Mouse (Mus musculus) natural killer cell, adult 2 months (primary cell): ENCODE results near the gene Homer3.

Experiments used
- DNase-seq, 2 experiments: peaks; one replicate each; pipeline ENCODE4 v3.0.0; 2022; ENCODE audit warnings: low spot score in 2 of 2

The Homer3 gene

DNA sequence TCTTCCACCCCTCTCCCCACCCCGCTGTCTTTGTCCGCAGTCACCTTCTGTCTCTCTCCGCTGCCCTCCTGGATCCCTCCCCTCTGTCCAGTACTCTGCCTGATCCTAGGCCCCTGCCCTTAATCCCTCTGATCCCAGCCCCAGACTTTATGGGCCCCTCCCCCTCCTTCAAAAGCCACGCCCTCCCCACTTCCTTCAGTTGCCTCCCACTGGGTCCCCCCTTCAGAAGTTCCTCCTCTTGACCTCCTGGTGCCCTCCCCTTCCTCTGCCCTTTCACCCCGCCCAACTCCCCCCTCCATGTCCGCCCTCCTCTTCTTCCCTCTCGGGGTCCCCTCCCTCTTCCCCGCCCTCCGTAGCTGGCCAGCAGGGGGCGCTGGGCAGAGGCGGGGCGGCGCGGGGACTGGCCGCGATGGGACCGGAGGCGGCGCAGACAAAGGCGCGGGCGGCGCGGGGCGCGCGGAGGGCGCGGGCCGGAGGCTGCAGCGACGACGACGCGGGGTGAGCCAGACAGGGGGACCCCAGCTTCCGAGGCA is at the start of gene Homer3:
Gene Homer3 (plus strand): TSS at position 225 of the 533 bp plus-strand sequence.
- peak; percentile 71 to 87 for DNase-seq

DNA sequence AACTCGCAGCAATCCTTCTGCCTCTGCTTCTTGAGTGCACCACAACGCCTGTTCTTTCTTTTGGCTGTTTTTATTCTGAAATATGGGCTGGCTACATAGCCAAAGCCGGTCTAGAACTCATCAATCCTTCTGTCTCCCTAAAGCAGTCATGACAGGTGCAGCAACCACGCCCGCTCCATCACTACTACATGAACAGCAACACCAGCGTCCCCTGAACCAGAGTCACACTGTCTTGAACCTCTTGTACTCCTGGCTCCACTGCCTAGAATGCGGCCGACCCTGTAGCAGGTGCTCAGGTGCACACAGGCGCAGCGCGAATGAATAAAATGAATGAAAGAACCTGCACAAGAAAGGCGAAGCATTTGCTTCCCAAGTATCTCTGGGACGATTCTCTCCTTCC is 49.0 kb upstream of the Homer3 start:
- no peak for DNase-seq

DNA sequence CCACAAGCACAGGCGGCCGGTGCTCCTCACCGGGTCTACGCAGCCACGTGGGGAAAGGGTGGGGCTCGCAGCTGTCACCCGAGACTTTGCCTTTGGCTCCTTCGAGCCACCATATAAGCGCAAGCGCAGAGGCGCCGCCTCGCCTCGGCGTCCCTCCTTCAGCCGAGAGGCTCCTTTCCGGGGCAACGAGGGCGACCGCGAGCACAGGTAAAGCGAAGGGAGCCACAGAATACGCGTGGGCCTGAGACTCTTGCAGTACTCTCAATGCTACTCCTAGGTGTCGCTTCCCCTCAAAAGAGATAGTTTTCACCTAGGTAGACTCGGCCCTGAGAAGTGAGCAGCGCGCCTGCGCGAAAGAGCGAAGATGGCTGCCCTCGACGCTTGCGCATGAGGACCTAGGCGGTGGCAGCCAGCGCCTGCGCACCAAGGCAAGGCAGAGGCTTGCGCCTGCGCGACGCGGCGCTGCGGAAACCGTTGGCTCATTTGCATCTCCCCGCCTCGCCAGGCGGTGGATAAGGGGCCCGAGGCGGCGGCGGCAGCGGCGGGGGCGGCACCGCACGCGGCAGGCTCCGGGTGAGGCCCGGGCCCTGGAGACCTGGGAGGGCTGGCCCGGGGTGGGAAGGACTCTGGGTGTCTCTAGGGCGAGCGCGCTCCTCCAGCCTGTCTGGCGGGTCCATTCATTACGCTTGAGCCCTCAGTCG is 48.4 kb upstream of the Homer3 start, which contains the start of the genes Sugp2 and Armc6:
Gene Sugp2 (plus strand): TSS at position 147 of the 701 bp plus-strand sequence.
Gene Armc6 (minus strand): TSS at position 387 of the 701 bp plus-strand sequence.
- DNase-seq = peak; percentile 96 to 97

DNA sequence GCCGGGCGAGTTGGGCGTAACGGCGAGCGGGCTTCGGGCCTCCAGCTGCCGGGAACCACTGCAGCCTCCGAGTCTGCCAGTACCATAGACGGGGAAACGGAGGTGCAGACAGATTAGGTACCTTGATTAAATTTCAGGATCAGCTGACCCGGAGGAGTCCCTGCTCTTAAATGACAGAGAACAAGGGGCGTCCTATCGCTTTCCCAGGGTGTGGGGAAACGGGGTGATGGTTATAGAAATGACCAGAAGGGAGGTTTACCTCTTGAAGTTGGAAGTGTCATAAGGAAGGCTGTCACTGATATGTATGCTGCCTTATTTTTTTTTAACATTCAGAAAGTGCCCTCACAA is 47.9 kb upstream of the Homer3 start:
- DNase-seq = no peak

DNA sequence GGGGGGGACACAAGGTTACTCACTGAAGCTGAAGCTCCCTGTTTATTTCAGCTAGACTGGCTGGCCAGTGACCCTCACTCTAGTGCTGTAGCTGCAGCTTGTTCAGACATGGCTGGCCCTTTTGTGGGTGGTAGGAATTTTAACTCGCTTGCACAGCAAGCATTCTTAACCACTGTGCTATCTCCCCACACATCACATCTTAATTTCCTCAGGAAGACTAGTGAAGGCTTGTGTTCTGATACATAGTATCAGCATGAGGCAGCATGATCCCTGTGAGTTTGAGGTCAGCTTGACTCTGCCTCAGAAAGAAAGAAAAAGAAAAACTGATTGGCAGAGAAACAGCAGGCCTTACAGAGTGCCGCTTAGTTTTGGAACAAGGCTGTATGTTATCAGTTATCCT is 44.8 kb upstream of the Homer3 start:
- no peak for DNase-seq

DNA sequence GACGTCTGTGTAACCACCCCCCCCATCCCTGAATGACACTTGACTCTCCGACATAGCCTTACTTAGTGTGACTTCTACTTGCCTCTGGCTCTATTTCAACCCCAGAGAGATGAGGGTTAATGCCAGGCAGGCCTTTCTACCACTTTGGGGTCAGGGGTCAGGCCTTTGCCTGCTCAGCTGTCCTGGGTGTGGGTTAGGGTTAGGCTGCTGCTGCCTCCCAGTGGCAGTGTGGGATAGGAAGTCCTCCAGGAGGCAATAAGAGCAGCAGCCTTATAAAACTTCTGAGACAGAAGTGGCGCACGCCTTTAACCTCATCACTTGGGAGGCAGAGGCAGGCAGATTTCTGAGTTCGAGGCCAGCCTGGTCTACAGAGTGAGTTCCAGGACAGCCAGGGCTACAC is 42.0 kb upstream of the Homer3 start:
- DNase-seq = no peak

DNA sequence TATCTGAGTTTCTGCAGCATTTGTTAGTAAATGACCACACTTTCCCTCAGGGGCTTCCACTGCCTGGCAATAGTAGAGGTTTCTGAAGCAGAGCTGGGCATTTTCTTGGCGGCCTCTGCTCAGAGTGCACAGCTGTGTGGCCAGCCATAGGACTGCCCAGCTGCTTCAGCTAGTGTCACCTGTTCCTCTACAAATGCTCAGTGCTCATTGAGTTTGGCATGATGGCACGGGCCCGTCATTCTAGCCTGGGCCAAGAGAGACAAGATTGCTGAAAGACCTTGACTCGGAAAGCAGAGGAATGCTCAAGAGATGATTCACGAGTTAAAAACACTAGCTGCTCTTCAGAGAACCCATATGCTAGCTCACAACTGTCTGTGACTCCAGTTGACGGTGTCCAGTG is 36.0 kb upstream of the Homer3 start:
- no peak for DNase-seq

DNA sequence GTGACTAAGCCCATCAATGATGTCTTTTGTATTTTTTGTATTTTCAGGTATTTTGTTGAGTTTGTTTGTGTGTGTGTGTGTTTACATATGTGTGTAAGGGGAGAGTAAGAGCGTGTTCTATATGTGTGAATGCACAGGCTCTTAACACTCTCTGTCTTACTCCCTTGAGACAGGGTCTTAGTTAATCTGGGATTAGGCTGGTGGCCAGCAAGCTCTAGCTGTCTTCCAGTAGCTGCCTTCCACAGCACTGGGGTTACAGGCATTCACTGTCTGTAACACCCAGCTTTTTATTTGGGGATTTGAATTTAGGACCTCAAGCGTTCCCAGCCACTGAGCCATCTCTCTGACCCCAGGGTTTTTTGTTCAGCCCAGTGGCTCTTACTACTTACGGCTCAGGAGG is 34.8 kb upstream of the Homer3 start:
- DNase-seq = no peak

DNA sequence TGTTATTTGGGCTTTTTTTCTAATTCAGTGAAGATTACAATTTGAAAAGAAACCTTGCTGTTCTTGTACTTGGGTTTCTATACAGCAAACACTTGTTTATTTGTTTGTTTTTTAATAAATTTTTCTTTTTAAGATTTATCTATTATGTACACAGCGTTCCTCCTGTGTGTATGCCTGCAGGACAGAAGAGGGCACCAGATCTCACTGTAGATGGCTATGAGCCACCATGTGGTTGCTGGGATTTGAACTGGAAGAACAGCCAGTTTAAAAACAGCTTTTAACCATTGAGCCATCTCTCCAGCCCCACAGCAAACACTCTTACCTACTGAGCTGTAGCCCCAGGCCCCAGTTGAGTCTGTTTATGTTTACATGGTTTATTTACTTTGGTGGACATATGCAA is 28.0 kb upstream of the Homer3 start:
- no peak for DNase-seq

DNA sequence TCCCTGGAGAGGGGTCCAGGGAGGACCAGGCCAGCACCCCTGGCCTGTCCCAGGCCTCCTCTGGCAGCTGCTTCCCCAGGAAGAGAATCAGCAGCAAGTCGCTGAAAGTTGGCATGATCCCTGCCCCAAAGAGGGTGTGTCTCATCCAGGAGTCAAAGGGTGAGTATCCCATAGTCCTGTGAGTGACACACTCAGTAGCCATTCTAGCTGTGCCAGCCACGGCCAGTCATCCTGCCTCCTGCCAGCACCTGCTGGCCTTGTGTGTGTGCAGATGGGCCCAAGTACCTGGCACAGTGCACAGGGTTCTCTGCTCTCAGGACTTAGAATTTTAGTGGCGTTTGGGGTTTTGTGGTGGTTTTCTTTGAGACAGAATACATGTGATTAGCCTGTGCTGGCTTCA is 25.2 kb upstream of the Homer3 start:
- no peak for DNase-seq

DNA sequence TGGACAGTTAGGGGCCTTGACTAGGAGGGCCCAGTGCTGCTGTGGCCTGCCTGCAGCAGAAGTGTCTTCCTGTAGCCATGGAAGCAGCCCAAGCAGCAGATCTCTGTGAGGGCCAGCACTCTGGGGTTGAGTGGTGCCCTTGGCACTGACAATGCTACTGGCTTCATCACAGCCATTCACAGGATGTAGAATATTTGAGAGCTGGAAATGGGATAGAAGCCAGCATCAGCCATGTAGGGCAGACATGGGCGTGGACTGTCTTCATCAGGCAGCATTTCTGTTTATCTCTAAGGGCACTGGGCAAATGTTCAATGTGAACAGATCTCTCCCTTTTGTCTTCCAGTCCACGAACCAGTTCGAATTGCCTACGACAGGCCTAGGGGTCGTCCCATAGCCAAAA is 24.0 kb upstream of the Homer3 start:
- DNase-seq = no peak

DNA sequence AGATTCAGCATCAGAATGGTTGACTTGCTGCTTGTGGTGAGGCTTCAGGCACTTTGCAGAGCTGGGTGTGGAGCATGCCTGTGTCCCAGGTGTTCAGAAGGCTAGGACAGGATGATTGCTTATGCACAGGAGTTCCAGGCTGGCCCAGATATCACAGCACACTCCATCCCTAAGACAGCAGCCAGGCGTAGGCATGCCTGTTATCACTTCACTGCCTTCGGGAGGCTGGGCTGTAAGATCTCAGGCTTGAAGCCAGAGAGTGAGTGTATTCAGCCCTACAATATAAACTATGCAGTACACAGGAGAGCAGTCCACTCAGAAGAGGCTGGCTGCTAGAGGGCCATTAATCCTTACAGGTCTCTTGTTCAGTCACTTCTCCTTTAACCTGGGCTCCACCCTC is 23.6 kb upstream of the Homer3 start:
- no peak for DNase-seq

DNA sequence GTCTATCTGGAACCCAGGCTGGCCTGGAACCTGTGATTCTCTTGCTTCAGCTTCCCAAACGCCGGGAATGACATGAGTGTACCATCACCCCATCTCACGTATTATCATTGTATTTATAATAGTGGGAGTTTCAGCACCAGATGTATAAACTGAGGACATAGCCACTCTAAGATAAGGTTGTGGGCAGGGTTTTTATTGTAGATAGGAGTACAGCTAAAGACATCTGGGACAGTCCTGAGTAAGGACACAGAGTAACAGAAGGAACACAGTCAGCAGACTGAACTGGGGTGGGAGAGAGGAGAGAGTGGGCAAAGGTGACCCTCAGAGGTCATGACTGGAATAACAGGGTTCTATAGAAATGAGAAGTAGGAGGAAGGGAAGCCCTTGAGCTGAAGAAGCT is 15.0 kb upstream of the Homer3 start:
- DNase-seq = no peak

DNA sequence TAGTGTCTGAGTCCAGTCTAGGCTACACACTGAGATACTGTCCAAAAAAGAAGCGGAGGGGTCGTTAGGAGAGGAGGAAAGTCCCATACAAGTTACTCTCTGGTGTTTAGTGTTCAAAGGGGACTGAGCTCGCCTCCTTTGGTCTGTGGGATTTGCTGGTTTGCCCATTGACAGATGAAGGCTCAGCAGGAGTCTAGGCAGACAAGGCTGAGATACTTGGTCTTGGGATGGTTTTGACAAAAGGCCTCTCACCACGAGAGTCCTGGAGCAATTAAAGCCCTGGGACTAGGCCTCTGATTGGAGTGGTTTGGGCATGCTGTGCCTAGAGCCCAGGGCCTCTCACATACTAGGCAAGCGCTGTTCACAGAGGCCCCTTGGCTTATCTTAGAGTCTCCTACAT is 14.3 kb upstream of the Homer3 start:
- no peak for DNase-seq

DNA sequence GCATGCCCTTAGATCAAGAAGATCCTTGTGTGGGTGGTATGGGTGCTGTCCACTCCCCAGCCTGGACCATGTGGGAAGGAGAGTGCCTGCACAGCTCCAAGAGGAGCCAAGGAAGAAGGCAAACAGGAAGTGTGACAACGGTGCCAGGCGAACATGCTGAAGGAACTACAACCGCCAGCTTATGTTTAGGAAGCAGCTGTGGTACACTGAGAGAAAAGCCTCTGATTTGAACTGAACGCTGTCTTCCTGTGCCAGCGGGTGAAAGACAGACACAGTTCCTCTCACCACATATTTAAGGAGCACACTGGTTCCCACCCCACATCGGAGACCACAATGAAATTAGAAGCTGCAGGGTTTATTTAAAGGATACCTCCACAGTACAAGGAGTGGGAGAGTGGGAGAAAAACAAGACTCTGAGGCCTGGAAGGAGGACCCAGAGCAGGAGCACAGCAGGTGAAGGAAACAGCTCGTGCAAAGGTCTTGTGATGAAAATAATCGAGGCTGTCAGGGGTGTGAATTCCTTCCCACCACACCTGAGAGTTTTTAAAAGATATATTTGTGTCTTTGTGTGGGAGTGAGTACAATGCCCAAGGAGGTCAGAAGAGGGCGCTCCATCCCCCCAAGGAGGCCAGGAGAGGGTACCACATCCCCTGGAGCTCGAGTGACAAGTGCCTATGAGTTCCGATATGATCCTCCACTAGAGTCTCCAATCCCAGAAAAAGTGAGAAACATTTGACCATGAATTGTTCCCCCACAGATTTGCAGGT is 13.6 kb upstream of the Homer3 start:
- no peak for DNase-seq

DNA sequence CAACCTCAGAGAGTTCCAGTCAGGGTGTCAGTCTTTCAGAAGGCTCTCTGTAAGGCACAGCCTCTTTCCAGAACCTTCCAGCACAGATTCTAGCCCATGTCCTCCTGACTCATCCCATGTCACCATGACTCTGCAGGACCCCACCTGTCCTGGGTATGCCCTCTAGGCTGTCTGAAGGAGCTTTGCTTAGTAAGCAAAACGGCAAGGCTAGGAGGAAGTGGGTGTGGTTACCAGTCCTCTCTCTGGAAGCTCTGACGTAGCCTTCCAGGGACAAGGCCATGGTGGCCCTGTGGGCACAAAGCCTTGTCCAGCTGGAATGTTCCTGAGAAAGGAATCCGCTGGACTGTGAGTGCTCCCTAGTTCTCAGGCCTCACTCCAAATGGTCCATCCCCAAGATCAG is 9.7 kb upstream of the Homer3 start:
- no peak for DNase-seq

DNA sequence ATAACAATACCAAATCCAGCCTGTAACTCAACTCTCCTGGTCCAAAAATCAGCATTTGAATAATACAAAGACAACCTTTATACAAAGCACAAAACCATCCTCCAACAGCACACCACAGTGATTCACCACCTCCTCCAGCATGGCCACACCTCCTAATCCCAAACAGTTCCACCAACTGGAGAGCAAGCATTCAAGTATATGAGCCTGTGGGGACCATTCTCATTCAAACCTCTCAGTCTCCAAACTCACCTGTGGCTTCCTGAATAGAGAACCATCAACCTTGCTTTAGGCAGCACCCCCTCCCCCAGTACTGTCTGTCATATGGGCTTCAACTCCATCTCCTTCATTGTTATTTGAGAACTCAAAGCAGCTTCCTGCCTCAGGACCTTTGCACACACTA is 8.3 kb upstream of the Homer3 start:
- no peak for DNase-seq

DNA sequence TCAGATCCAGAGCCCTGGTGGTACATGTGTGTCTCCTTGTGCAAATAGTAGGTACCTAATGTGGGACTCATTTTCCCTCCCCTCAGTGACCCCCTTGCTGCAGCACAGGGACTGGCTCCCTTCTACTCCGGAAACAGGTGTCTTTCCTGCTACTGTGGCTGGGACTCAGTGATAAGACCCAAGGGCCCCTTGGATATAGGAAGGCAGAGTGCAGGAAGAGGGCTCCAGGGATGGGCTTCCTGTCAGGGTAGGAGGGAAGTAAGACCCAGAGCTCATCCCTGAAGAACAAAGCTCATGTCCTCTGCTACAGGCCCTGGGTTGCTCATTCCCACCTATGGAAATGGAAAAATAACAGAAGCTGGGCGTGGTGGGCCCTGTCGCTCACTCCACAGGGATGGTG is 6.2 kb upstream of the Homer3 start:
- no peak for DNase-seq

DNA sequence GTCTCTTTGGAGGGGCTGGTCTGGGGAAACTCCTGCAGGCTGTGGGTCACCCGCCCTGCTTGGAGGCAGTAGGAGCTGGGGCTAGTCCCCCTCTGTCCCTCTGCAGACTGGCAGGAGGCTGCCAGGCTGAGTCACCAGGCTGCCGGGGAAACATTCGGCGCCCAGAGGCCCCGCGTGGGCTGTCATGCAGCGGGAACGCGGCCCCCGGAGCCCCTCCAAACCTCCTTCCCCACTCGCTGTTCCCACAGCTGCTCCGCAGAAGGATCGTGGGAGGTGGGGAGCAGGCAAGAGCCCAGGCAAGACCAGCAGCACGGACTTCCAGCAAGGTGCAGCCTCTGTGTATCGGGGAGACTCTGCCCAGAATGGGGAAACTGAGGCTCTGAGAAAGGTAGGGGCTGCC is 4.5 kb upstream of the Homer3 start:
- no peak for DNase-seq

DNA sequence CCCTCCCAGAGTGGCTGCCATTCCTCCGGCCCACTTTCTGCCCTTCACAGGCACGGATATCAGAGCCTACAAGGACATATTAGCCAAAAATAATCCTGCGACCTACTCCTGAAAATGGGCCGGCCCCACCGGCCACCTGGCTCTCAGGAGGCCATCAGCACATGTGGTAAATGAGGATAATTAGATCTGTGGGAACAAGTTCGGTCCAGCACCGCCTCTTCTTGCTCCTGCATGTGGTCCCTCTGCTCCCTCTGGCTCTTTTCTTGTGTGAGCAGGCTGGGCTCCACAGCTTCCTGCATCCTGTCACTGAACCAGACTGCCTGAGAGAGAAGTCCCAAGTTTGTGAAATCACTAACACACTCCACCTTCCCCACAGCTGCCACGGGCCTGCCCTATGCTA is 3.4 kb upstream of the Homer3 start:
- no peak for DNase-seq

DNA sequence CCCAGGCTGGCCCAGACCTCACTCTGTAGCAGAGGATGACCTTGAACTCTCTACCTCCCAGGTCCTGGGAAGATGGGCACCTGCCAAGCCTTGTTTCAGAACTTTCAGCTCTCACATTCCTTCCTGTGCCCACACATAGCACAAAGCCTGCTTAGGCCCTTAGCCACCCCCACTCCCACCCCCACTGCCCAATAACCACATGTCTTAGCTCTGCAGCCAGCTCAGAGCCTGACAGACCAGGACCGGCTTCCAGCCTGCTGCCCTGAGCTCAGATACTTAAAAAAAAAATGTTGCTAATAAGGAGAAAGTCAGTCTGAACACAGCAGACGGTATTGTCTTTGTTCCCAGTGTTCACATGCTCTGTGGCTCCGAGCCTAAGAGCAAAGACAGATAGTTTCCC is 1.6 kb upstream of the Homer3 start:
- DNase-seq = no peak

DNA sequence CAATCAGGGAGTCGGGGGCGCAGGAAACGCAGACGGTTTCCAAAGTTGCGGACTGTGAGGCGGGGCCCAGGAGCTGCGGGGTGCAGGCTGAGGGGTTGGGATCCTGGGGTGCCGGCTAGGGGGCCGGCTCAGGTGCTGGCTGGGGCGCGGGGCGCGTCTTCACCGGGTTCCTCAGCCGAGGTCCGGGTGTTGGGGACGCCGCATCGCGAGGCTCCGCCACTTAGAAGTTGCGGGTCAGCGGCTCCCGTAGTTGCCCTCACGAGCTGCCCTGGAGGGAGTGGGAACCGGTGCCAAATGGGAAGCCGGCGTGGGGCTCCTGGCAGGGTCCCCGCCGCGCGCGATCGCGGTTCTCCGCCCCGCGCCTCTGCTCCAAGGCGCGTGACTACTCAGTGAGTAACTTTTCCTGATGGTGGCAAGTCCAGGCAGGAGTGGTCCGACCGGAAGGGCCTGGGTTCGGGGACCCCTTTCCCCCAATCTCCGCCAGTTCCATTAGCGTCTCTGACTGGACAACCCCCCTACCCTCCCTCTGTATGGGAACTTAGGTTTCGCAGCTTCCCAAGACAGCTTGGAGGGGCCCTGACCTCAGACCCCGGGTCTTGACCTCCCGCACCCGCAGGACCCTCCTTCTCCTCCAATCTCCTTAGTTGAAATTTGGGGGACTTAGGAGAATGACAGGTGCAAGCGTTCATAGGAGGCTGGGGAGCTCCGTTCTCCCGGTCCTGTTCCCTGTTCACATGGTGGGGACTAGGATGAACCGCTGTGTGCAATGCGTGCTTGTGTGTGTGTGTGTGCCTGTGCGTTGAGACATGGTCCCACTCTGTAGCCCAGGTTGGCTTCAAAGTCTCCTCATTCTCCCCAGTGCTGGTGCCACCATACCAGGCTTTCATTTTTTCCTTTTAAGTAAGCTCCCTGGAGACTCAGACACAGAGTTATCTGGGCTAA is 780 bp downstream of the Homer3 start:
- DNase-seq = no peak
